Comparison of ENCODE assay signal across 10 mouse cellular contexts in the genomic region with DNA sequence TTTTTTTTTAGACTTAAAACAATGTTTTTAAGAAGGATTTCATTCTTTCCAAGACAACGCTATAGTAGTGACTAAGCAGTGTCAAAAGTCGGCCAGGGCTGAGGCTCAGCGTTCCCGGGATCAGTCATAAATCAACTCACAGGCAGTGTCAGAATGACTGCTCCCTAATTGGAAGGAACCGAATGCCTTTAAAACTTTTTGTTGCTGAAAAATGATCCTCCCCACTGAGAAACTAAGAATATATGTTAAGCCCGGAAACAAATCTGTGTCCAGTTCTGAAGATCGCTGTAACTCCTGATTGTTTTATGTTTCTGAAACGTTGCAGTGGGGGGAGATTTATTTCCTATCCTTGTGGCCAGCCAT.
DNase-seq lines count a peak whose midpoint lies in the region; ATAC-seq and TF ChIP-seq lines count a peak whose summit lies in the region.
"Had no signal": no experiment of that assay in that cellular context is flagged by ENCODE, and none has a peak within 500 bp of the region (broad histone marks: within the 10 kb centered on the region; RNA-seq: fewer than 3 reads in every experiment).

No protein-coding gene starts in this region.

- peaks cover 5% of the 10 kb centered on the region; the same call in 1 of the 2 replicates for H3K4me1 ChIP-seq in lung, embryonic 14.5 days (ENCODE audit: insufficient read depth)
- no peaks in the 10 kb centered on the region for H3K4me1 ChIP-seq in lung, adult 2 months (ENCODE audit: control insufficient read depth, insufficient read depth, low read length)
- peaks cover 16% of the 10 kb centered on the region for H3K4me1 ChIP-seq in stomach, embryonic 16.5 days (ENCODE audit: control insufficient read depth, insufficient read depth, low read length)
- H3K4me1 ChIP-seq: midbrain, embryonic 12.5 days had no signal

- H3K27me3 ChIP-seq in lung, embryonic 14.5 days (ENCODE audit: insufficient read depth, low read length) = no peaks in the 10 kb centered on the region
- H3K27me3 ChIP-seq in stomach, embryonic 16.5 days (ENCODE audit: control insufficient read depth, insufficient read depth, low read length) = no peaks in the 10 kb centered on the region

- no peak overlapping the region for H3K9ac ChIP-seq in lung, embryonic 14.5 days
- no peak overlapping the region for H3K9ac ChIP-seq in stomach, embryonic 16.5 days (ENCODE audit: low read length)
- H3K9ac ChIP-seq: midbrain, embryonic 12.5 days had no signal

- H3K27ac ChIP-seq in lung, embryonic 14.5 days (ENCODE audit: low read depth) = no peak overlapping the region
- peak overlapping the region; percentile 31; the same call in 1 of the 2 replicates for H3K27ac ChIP-seq in stomach, embryonic 16.5 days (ENCODE audit: low read length)
- H3K27ac ChIP-seq: midbrain, embryonic 12.5 days had no signal

- H3K36me3 ChIP-seq in lung, embryonic 14.5 days (ENCODE audit: insufficient read depth) = no peaks in the 10 kb centered on the region
- no peaks in the 10 kb centered on the region for H3K36me3 ChIP-seq in stomach, embryonic 16.5 days (ENCODE audit: control insufficient read depth, insufficient read depth, low read length)
- H3K36me3 ChIP-seq: midbrain, embryonic 12.5 days had no signal

- ATAC-seq in lung, embryonic 14.5 days (ENCODE audit: insufficient read depth) = peak; percentile 58; the same call in 1 of the 2 replicates
- no peak for ATAC-seq in stomach, embryonic 16.5 days (ENCODE audit: insufficient read depth, low FRiP score)

- TF ChIP-seq CTCF in lung, embryonic 14.5 days (IDR thresholded peaks at IDR 0.05; ENCODE audit: low read depth) = no peak
- TF ChIP-seq CTCF in lung, adult 2 months (IDR thresholded peaks at IDR 0.05; ENCODE audit: insufficient read depth, low read length) = no peak

- H3K4me3 ChIP-seq in lung, embryonic 14.5 days (ENCODE audit: low read depth, low read length) = no peak overlapping the region
- no peak overlapping the region for H3K4me3 ChIP-seq in lung, adult 2 months (replicated peaks; ENCODE audit: extremely low read depth, low read depth, low read length)
- H3K4me3 ChIP-seq in stomach, embryonic 16.5 days (replicated peaks; ENCODE audit: low read length) = peak overlapping the region; percentile 7; the same call in 1 of the 2 replicates
- H3K4me3 ChIP-seq: midbrain, embryonic 12.5 days had no signal

- peak; percentile 69 for DNase-seq in lung, embryonic 14.5 days
- DNase-seq in lung, adult 2 months = no peak
- peak; percentile 73 for DNase-seq in embryo, embryonic 10.5 days (ENCODE audit: low spot score)
- peak; percentile 26 to 58 for DNase-seq in kidney, postnatal 25 days
- DNase-seq in cerebellum, adult 8-10 months = no peak
- no peak for DNase-seq in cerebellum, adult 11 months
- DNase-seq in thymus, postnatal 14 days = no peak
- DNase-seq: heart, adult 18-20 months had no signal

- WGBS in lung, embryonic 14.5 days = 18% methylated on average over 8 of the region's 8 CpGs
- WGBS in lung, adult 2 months = 23% methylated on average over 8 of the region's 8 CpGs
- 16% methylated on average over 8 of the region's 8 CpGs for WGBS in stomach, embryonic 16.5 days

- no peaks in the 10 kb centered on the region for H3K9me3 ChIP-seq in lung, embryonic 14.5 days (ENCODE audit: low read depth, low read length)
- H3K9me3 ChIP-seq in stomach, embryonic 16.5 days (replicated peaks; ENCODE audit: control insufficient read depth, low read length) = no peaks in the 10 kb centered on the region
- H3K9me3 ChIP-seq: midbrain, embryonic 12.5 days had no signal

- H3K4me2 ChIP-seq in lung, embryonic 14.5 days = peak overlapping the region; percentile 40
- peak overlapping the region; percentile 33 for H3K4me2 ChIP-seq in stomach, embryonic 16.5 days (ENCODE audit: low read depth, low read length)
- H3K4me2 ChIP-seq: midbrain, embryonic 12.5 days had no signal

- TF ChIP-seq POLR2A in lung, adult 2 months (IDR thresholded peaks at IDR 0.05; ENCODE audit: borderline replicate concordance, extremely low read depth, low read depth, low read length) = no peak

Comparison
In these comparisons a context has a peak if more than half of its experiments do, and no peak if none do; other contexts are left out.
1. DNase-seq: peak in lung, embryonic 14.5 days (single experiment), embryo, embryonic 10.5 days (single experiment) and kidney, postnatal 25 days (2 of 2); none in lung, adult 2 months (single experiment), cerebellum, adult 8-10 months (single experiment), cerebellum, adult 11 months (single experiment) and thymus, postnatal 14 days (single experiment).